Mouse (Mus musculus) naive thymus-derived CD4-positive, alpha-beta T cell, adult 5 months (primary cell): ENCODE results near the gene Tpd52l1. TPM values are rescaled to one million over a fixed set of nuclear protein-coding genes. Genes with fewer than 3 reads are reported as not detected.

Source experiments
- polyA plus RNA-seq: library from polyadenylated mRNA; unstranded; fragments of 100-300 nt; shearing (Covaris generic); gene quantifications from one replicate; pipeline ENCODE4 v1.2.1, GENCODE M21; 2017

The Tpd52l1 gene
- not detected for polyA plus RNA-seq

DNA sequence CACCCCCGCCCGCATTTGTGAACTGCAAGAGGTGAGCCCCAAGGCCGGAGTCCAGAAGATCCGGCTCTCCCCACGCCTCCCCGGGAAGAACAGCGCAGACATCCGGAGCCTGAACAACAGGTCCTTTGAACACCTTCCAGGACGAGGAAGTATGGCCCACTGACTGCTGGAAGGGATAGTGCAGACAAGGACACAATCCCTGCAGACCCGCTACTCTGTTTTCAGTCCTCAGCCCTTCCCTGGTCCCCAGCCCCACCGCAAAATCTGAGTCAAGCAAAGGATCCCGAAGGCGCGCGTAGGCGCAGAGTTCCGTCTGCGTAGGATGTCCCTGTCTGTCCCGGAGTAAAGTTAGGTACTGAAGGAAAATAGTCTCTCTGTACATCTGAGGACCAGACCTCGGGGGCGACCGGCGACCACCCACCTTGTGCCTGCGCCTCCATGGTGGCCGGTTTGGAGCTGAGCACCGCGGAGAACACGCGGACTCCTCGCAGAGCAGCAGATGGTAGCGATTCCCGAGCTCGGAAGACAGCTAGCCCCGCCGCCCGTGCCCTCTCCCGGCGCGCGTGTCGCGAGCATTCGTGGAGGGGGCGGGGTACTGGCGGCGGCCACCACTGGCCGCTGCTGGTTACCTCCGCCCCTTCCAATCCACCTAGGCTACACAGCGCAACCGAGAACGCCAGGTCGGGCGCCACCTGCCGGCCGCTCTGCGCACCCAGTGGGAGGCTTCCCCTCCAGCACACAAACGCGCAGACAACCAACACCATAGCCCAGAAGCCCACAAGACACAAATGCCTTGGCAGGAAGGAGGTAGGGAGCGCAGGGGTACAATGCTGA is at the start of gene Tpd52l1:
TSS of gene Tpd52l1 (minus strand) at position 668 of the 834 bp plus-strand sequence.

DNA sequence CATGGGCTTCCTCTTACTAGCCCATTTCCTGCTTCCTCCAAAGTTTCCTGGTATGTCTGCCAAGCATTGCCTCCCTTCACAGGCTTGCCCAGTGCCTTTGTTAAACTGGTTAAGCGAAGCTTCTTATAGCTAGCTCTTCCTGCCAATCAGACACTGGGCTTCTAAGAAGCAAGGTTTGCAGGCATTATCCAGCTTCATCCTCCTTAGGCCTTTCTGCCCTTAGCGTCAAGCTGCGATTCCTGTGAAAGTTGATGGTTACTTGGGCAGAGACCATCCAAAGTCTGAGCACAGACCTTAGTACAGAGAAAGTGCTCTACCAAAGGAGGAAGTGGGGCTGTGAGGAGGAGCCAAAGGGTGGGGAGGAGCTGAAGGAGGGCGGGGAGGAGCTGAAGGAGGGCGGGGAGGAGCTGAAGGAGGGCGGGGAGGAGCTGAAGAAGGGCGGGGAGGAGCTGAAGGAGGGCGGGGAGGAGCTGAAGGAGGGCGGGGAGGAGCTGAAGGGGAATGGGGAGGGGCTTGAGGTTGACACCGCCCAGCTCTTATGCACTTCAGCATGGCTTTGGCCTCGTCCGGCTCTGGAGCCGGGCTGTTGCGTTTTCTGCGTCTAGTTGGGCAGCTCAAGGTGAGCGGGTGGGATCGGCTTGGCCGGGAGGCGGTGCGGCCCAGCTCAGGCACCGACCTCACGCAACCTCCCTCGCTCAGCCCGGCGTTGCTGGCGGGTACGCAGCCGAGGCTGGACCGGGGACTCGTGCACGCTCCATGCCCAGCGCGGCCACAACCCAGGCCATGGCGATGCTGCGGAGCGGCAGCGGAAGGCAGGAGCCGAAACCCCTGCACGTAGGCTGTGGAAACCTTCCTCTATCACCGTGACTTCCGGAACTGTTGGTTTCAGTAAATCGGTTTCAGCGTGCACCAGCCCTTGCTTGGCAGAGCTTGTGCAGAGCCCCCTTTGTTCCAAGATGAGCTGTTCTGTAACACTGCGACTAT is 132.6 kb downstream of the Tpd52l1 start, which contains the start of gene Hddc2:
TSS of gene Hddc2 (plus strand) at position 519 of the 984 bp plus-strand sequence.

Other genes starting within 250 kb of the Tpd52l1 start
- gene Hddc2, start 132.6 kb downstream of the Tpd52l1 start, polyA plus RNA-seq: 39.5 TPM
- gene Rnf217, start 163.2 kb upstream of the Tpd52l1 start, polyA plus RNA-seq: not detected